Mouse (Mus musculus) olfactory bulb, adult 2 months (tissue): ENCODE measurements around the gene U2af1.
A peak's percentile ranks its signal among the peaks of the same experiment; 100 is the strongest.

Experiments
- CTCF ChIP-seq: fragments of 200-500 bp; IDR thresholded peaks from 2 replicates; pipeline ENCODE4 v1.5.1; 2012; ENCODE audit warnings: low read depth, mild to moderate bottlenecking, low read length, moderate library complexity; ENCODE audit not compliant: insufficient read depth
- POLR2A ChIP-seq: fragments of 200-500 bp; IDR thresholded peaks from 2 replicates; pipeline ENCODE4 v1.6.1; 2012; ENCODE audit warnings: mild to moderate bottlenecking, low read depth, low read length, moderate library complexity; ENCODE audit not compliant: insufficient read depth

GRCm38 (mm10) chr17:31693330-31694022 is 34.8 kb upstream of the U2af1 start:
- TF ChIP-seq POLR2A (no peak), CTCF (peak; percentile 91)
